Mouse (Mus musculus): ENCODE results near the gene Fbl. TPM values are rescaled to one million over a fixed set of nuclear protein-coding genes. Genes with fewer than 3 reads are reported as not detected.

Fbl gene
- polyA plus RNA-seq, 1 experiment = 233 TPM

DNA sequence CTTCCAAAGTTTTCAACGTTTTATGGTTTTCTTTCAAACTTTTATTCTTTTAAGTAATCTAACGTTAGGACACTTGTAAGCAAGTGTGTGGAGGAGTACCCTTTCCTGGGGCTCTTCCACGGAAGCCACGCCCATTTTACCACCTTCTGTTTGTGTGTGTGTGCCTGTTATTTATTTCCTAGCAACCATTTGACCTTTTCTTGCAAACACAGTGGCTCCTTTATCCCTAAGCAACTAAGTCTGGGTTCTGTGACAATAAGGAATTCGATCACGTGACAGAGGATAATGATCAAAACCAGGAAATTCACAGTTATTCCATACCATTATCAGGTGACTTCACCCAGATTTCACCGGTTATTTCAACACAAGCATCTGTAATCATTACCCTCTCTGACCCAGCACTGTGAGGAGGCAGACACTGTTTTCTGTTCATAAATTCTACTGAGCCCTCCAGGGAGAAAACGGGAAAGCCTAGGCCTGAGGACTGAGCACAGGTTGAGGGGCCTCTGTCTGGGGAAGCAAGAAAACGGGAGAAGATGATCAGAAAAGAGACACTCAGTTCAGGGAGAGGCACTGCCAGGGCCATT lies 8.3 kb upstream of the Fbl start:
- H3K4me3 ChIP-seq (replicated peaks) = no peak overlapping the region
- no peaks in the 10 kb centered on the region for H3K36me3 ChIP-seq (replicated peaks; ENCODE audit: low read length)
- H3K27me3 ChIP-seq (replicated peaks) = peaks cover 31% of the 10 kb centered on the region
- TF ChIP-seq FLI1 (IDR thresholded peaks at IDR 0.05; ENCODE audit: low read length) (no peak), GATA1 (IDR thresholded peaks at IDR 0.05; ENCODE audit: borderline replicate concordance, low read length) (no peak)
- H3K9me3 ChIP-seq = peaks cover 8% of the 10 kb centered on the region
- peaks cover 6% of the 10 kb centered on the region; the same call in 1 of the 2 replicates for H3K4me1 ChIP-seq

DNA sequence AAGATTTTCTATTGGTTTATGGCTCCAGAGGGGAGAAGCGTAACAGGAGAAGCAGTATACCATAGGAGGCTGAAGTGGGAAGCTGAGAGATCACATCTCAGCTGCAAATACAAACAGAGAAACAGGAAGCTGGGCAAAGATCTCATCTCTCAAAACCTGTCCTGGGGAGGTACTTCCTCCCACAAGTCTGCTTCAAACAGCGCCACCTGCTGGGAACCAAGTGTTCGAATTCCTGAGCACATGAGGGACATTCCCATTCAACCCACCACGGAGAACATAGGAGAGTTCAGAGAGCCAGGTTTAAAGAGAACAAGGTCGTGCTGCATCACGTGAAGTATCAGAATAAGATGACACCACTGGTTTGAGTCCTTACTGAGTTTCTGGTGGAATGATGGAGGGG lies 4.1 kb upstream of the Fbl start:
- Histone ChIP-seq H3K4me1 (peaks cover 17% of the 10 kb centered on the region), H3K4me3 (replicated peaks) (no peak overlapping the region), H3K9me3 (peaks cover 8% of the 10 kb centered on the region), H3K36me3 (replicated peaks; ENCODE audit: low read length) (no peaks in the 10 kb centered on the region), H3K27me3 (replicated peaks) (peaks cover 7% of the 10 kb centered on the region)
- TF ChIP-seq GATA1 (IDR thresholded peaks at IDR 0.05; ENCODE audit: borderline replicate concordance, low read length) (no peak), FLI1 (IDR thresholded peaks at IDR 0.05; ENCODE audit: low read length) (no peak)

DNA sequence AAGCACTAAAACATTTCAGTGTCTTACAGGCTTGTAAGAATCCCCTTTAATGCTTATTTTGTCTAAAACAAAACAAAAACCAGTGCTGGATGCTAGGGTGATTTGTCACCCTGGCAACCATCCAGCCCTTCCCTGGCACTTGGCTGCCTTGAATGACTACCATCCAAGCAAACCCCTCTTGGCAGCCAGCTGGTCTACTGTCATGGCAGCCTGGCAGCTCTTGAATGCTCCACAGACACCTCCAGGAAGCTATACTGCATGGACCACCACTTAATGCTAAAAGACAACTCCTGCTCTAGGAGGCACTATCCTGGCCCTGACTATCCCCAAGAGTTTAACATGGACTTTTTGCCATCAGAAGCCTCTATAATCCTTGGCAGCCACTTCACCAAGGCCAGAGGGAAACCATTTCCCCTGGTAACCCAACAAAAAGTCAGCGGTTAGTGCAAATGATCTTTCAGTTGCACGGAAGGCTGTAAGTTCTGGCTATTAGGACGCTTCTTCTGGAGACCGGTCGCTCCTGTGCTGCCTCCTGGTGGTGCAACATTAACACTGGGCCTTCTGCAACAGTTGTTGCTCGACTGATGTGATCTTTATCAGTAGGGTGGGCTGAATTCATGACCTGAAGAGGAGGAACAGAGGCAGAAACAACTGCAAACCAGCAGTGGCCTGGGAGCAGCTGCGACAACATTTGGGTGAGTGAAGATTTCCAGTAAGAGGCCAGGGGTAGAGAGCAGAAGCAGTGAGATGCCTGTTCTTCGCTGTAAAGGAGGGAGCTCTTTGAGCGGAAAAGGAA lies 992 bp upstream of the Fbl start:
- H3K4me3 ChIP-seq (replicated peaks) = peak overlapping the region; percentile 97
- no peaks in the 10 kb centered on the region for H3K27me3 ChIP-seq (replicated peaks)
- peaks cover 8% of the 10 kb centered on the region for H3K9me3 ChIP-seq
- no peak for TF ChIP-seq FLI1 (IDR thresholded peaks at IDR 0.05; ENCODE audit: low read length)
- 0 out of 3 replicates have a peak, but pooled peaks have one; percentile 32 for TF ChIP-seq GATA1 (IDR thresholded peaks at IDR 0.05; ENCODE audit: borderline replicate concordance, low read length)
- H3K36me3 ChIP-seq (replicated peaks; ENCODE audit: low read length) = no peaks in the 10 kb centered on the region
- peaks cover 39% of the 10 kb centered on the region for H3K4me1 ChIP-seq

DNA sequence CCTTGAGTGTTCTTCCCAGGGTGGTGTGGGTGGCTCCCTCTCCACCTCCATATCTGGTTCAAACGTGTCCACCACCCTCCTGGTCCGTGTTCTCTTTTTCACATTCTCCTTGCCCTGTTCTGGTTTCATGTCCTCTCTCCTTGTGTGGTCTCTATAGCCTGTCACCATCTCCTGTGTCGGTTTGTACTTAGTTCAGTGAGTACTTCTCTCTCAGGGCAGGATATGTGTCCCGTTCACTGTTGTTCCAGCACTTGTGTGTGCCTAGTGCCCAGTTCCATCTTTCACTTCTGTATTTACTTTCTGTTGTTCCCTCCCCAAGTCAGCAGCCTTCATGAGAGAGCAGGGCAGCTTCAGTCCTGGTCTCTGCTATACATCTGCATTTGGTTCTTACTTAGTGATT lies 5.8 kb downstream of the Fbl start:
- H3K4me1 ChIP-seq = peaks cover 37% of the 10 kb centered on the region
- H3K36me3 ChIP-seq (replicated peaks; ENCODE audit: low read length) = peaks cover 51% of the 10 kb centered on the region

DNA sequence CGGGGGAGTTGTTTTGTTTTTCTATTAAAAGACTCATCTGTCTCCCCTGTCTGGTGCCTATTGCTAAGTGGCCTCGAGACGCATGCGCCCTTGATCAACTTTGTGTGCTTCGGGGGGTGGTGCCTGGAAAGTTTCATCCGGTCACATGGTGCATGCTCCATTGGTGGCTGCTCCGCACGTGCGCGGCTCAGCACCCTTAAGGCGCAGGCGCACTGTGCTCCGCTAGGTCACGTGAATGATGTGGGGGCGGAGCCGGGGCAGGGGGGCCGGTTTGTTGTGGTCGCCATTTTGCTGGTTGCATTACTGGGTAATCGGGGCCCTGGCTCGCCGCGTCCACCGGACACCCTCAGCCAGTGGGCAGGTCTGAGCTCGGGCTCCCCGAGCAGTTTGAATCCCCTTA lies 9.7 kb downstream of the Fbl start, which contains the start of gene Dyrk1b:
Gene Dyrk1b (plus strand): TSS at position 242 of the 400 bp plus-strand sequence.
- TF ChIP-seq GATA1 (IDR thresholded peaks at IDR 0.05; ENCODE audit: borderline replicate concordance, low read length) (no peak), FLI1 (IDR thresholded peaks at IDR 0.05; ENCODE audit: low read length) (no peak)
- Histone ChIP-seq H3K36me3 (replicated peaks; ENCODE audit: low read length) (peaks cover 78% of the 10 kb centered on the region), H3K4me3 (replicated peaks) (peak within 1 kb of the TSS; percentile 96), H3K9me3 (no peaks in the 10 kb centered on the region), H3K27me3 (replicated peaks) (no peaks in the 10 kb centered on the region), H3K4me1 (peaks cover 23% of the 10 kb centered on the region)

More for the DNA sequence above, 5.8 kb downstream of the Fbl start:
- H3K4me3 ChIP-seq (replicated peaks) = peak overlapping the region; percentile 21
- no peaks in the 10 kb centered on the region for H3K27me3 ChIP-seq (replicated peaks)
- no peaks in the 10 kb centered on the region for H3K9me3 ChIP-seq
- TF ChIP-seq FLI1 (IDR thresholded peaks at IDR 0.05; ENCODE audit: low read length) = no peak
- no peak for TF ChIP-seq GATA1 (IDR thresholded peaks at IDR 0.05; ENCODE audit: borderline replicate concordance, low read length)

DNA sequence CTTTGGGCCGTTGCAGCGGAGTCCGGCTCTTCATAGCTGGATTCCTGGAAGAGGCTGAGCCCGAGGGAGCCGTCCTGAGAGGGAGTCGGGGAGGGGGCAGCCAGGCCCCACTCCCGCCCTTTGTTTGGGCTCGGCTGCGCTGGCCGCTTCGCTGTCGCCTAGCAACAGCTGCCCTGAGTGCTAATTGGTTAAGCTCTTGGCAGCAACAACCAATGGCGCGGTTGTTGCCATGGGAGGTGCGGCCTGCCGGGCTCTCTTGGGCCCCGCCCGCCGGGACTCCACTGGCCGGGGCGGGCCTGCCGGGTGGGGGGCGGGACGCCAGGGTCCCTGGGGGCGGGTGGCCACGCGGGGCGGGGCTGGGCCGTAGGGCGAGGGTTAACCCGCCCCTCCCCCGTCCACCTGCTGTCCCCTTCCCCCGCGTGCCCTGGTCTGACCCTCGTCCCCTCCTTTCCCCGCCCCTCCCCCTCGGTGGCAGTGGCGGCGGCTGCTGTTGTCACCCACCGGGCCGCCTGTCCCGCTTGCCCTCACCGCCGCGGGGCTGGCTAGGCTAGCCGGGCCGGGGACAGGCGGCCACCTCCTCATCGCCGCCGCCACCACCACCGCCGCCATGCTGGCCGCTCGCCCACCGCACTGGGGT lies 10.3 kb downstream of the Fbl start:
- H3K4me1 ChIP-seq = peaks cover 23% of the 10 kb centered on the region
- no peaks in the 10 kb centered on the region for H3K9me3 ChIP-seq
- no peak for TF ChIP-seq FLI1 (IDR thresholded peaks at IDR 0.05; ENCODE audit: low read length)
- TF ChIP-seq GATA1 (IDR thresholded peaks at IDR 0.05; ENCODE audit: borderline replicate concordance, low read length) = no peak
- peak overlapping the region; percentile 96 for H3K4me3 ChIP-seq (replicated peaks)
- H3K36me3 ChIP-seq (replicated peaks; ENCODE audit: low read length) = peaks cover 78% of the 10 kb centered on the region
- no peaks in the 10 kb centered on the region for H3K27me3 ChIP-seq (replicated peaks)

DNA sequence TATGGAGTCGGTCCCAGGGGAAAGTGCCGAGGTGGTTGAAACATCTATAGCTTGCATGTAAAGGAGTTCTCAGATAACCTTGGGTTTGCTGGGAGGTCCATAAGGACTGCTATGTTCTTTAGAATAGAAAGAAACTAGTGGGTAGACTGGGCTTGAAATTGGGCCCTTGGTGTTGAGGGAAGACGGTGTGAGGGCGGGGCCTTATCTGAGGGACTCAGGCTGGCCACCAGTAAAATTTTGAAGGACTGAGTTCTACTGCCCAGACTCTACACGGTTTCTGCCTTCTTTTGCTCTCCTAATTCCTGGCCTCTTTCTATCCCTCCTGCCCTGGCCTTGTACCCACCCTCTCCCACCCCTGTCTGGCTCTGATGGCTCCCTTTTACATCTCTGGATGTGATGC lies 11.4 kb downstream of the Fbl start:
- TF ChIP-seq FLI1 (IDR thresholded peaks at IDR 0.05; ENCODE audit: low read length) = no peak
- no peak for TF ChIP-seq GATA1 (IDR thresholded peaks at IDR 0.05; ENCODE audit: borderline replicate concordance, low read length)
- Histone ChIP-seq H3K27me3 (replicated peaks) (no peaks in the 10 kb centered on the region), H3K9me3 (no peaks in the 10 kb centered on the region), H3K4me3 (replicated peaks) (no peak overlapping the region), H3K4me1 (peaks cover 17% of the 10 kb centered on the region), H3K36me3 (replicated peaks; ENCODE audit: low read length) (peaks cover 78% of the 10 kb centered on the region)

DNA sequence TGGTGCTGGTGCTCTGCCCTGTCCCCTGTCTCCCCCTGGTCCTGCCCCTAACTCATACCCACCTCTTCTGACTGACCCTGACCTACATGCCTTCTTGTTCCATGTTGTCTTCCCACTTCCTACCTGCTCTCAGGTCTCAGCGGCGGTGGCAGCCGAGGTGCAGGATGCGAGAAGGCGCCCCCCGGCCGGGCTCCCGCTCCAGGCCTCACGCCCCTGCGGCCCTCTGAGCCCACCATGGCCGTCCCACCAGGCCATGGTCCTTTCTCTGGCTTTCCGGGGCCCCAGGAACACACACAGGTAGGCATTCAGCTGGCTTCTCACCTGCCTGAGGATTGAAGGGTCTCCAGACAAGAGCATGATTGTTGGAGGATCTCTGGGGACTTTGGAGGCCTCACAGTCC lies 11.9 kb downstream of the Fbl start:
- no peak for TF ChIP-seq FLI1 (IDR thresholded peaks at IDR 0.05; ENCODE audit: low read length)
- H3K36me3 ChIP-seq (replicated peaks; ENCODE audit: low read length) = peaks cover 78% of the 10 kb centered on the region
- H3K4me3 ChIP-seq (replicated peaks) = peak overlapping the region; percentile 12
- H3K4me1 ChIP-seq = peaks cover 17% of the 10 kb centered on the region
- no peaks in the 10 kb centered on the region for H3K27me3 ChIP-seq (replicated peaks)
- H3K9me3 ChIP-seq = no peaks in the 10 kb centered on the region

DNA sequence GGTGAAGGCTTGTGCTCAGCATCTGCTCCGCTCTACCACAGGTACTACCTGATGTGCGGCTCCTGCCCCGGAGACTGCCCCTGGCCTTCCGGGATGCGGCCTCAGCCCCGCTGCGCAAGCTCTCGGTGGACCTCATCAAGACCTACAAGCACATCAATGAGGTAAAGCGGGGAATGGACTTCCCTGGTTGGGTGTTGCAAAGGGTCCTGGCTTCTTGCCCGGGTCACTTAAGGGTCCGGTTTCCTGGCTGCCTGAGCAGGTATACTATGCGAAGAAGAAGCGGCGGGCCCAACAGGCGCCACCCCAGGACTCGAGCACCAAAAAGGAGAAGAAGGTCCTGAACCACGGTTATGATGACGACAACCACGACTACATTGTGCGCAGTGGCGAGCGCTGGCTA lies 12.8 kb downstream of the Fbl start:
- Histone ChIP-seq H3K4me1 (peaks cover 17% of the 10 kb centered on the region), H3K4me3 (replicated peaks) (no peak overlapping the region), H3K36me3 (replicated peaks; ENCODE audit: low read length) (peaks cover 78% of the 10 kb centered on the region), H3K9me3 (no peaks in the 10 kb centered on the region), H3K27me3 (replicated peaks) (no peaks in the 10 kb centered on the region)
- no peak for TF ChIP-seq GATA1 (IDR thresholded peaks at IDR 0.05; ENCODE audit: borderline replicate concordance, low read length)
- TF ChIP-seq FLI1 (IDR thresholded peaks at IDR 0.05; ENCODE audit: low read length) = no peak

DNA sequence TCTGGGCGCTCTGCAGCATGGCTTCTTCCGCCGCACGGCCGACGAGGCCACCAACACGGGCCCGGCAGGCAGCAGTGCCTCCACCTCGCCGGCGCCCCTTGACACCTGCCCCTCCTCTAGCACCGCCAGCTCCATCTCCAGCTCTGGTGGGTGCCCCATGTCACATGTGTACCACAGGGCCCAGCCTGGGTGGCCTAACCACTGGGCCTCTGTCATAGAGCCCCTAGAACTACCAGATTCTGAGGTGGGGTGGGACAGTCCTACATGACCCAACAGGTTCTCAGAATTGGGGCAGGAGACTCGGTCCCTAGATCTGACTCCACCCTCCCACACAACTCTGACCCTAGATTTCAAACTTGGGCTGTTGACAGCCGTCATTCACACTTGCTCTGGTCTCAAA lies 16.4 kb downstream of the Fbl start:
- TF ChIP-seq FLI1 (IDR thresholded peaks at IDR 0.05; ENCODE audit: low read length) (no peak), GATA1 (IDR thresholded peaks at IDR 0.05; ENCODE audit: borderline replicate concordance, low read length) (no peak)
- no peaks in the 10 kb centered on the region for H3K27me3 ChIP-seq (replicated peaks)
- H3K9me3 ChIP-seq = no peaks in the 10 kb centered on the region
- no peak overlapping the region for H3K4me3 ChIP-seq (replicated peaks)
- H3K36me3 ChIP-seq (replicated peaks; ENCODE audit: low read length) = peaks cover 96% of the 10 kb centered on the region
- H3K4me1 ChIP-seq = peaks cover 5% of the 10 kb centered on the region
